Mouse (Mus musculus) ES-Bruce4 (cell line): Measurements from ENCODE around the gene Ugcg.

Experiments
- CTCF ChIP-seq: IDR thresholded peaks from one replicate; pipeline ENCODE4 v1.8.1; 2011; ENCODE audit warnings: low read depth, low read length
- EP300 ChIP-seq: IDR thresholded peaks from 2 replicates; pipeline ENCODE4 v1.6.1; 2011; ENCODE audit warnings: low read depth, low read length; ENCODE audit not compliant: insufficient read depth

- TF ChIP-seq EP300 = no peak
- no peak for TF ChIP-seq CTCF
Observed at GRCm38 (mm10) chr4:59188802-59189545, at the start of gene Ugcg.
